23 mouse cellular contexts compared by ENCODE assay signal in the genomic region with DNA sequence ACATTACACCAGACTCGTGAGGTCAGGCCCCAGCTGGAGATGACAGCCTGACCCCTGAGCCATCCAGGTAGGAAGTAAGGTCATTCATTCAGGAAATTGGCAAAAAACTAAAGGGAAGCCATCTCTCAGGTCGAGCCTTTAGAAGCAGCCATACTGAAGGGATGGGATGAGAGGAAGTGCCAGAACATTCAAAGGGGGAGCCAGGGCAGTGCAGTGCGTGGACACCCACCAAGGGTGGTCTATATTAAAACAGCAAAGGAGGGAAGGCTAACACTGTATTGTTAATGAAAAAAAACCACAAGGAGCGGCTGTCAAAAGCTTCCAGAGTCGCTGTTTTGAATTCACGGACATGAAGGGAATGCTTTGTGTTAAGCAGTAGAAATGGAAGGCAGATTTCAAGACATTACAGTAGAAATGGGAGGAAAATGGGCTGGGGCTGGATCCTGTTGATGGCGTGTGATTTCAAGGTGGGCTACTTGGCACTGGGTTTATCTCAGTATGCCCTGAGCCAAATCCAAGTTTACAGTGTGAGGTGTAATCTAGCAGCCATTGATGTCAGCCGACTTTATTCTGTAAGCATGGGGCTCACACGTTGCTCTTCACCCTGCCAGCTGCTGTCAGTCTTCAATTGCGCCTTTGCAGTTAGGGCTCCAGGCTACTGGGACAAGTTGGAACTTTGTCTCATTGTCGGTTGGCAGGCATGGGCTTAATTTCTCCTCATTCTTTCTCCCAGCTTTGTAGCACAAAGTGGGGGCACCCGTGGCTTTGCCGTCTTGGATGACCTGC.
DNase-seq lines count a peak whose midpoint lies in the region; ATAC-seq and TF ChIP-seq lines count a peak whose summit lies in the region.
"Had no signal": no experiment of that assay in that cellular context is flagged by ENCODE, and none has a peak within 500 bp of the region (broad histone marks: within the 10 kb centered on the region; RNA-seq: fewer than 3 reads in every experiment).

No protein-coding gene starts in this region.

- WGBS in forebrain, embryonic 15.5 days, result 39% methylated on average over 13 of the region's 13 CpGs
- WGBS in forebrain, embryonic 10.5 days, result 76% methylated on average over 13 of the region's 13 CpGs
- WGBS in midbrain, embryonic 13.5 days, result 61% methylated on average over 13 of the region's 13 CpGs
- WGBS in midbrain, embryonic 11.5 days, result 70% methylated on average over 13 of the region's 13 CpGs
- 29% methylated on average over 13 of the region's 13 CpGs for WGBS in forebrain, postnatal 0 days

- peak; percentile 75 for ATAC-seq in forebrain, embryonic 15.5 days (replicated peaks)
- ATAC-seq in midbrain, embryonic 13.5 days, result 0 out of 2 replicates have a peak, but pooled peaks have one; percentile 30
- ATAC-seq in midbrain, embryonic 11.5 days (ENCODE audit: low FRiP score), result no peak
- ATAC-seq in forebrain, postnatal 0 days, result 0 out of 2 replicates have a peak, but pooled peaks have one; percentile 34
- no peak for ATAC-seq in megakaryocyte progenitor cell, adult 5-6 weeks (replicated peaks; ENCODE audit: poor library complexity)
- ATAC-seq: hindbrain, embryonic 16.5 days; intestine, embryonic 15.5 days; liver, embryonic 12.5 days; liver, postnatal 0 days had no signal

- no peaks in the 10 kb centered on the region for H3K36me3 ChIP-seq in forebrain, embryonic 15.5 days
- H3K36me3 ChIP-seq in forebrain, embryonic 10.5 days (replicated peaks), result no peaks in the 10 kb centered on the region
- no peaks in the 10 kb centered on the region for H3K36me3 ChIP-seq in midbrain, embryonic 13.5 days
- H3K36me3 ChIP-seq in midbrain, embryonic 11.5 days (ENCODE audit: control insufficient read depth, insufficient read depth, low read length), result no peaks in the 10 kb centered on the region
- H3K36me3 ChIP-seq in forebrain, postnatal 0 days (ENCODE audit: insufficient read depth), result no peaks in the 10 kb centered on the region
- H3K36me3 ChIP-seq: intestine, embryonic 15.5 days; liver, embryonic 12.5 days; neural tube, embryonic 13.5 days had no signal

- H3K27ac ChIP-seq in forebrain, embryonic 15.5 days (replicated peaks), result no peak overlapping the region
- H3K27ac ChIP-seq in forebrain, embryonic 10.5 days, result no peak overlapping the region
- no peak overlapping the region for H3K27ac ChIP-seq in midbrain, embryonic 13.5 days
- no peak overlapping the region for H3K27ac ChIP-seq in midbrain, embryonic 11.5 days (ENCODE audit: low read depth, low read length)
- no peak overlapping the region for H3K27ac ChIP-seq in forebrain, postnatal 0 days (ENCODE audit: low read depth, low read length)
- H3K27ac ChIP-seq: intestine, embryonic 15.5 days; liver, embryonic 12.5 days; neural tube, embryonic 13.5 days; stomach, postnatal 0 days had no signal

- H3K27me3 ChIP-seq in forebrain, embryonic 15.5 days, result no peaks in the 10 kb centered on the region
- H3K27me3 ChIP-seq in forebrain, embryonic 10.5 days (ENCODE audit: poor library complexity, severe bottlenecking), result no peaks in the 10 kb centered on the region
- no peaks in the 10 kb centered on the region for H3K27me3 ChIP-seq in midbrain, embryonic 13.5 days
- no peaks in the 10 kb centered on the region for H3K27me3 ChIP-seq in midbrain, embryonic 11.5 days (ENCODE audit: control insufficient read depth, insufficient read depth, low read length)
- H3K27me3 ChIP-seq in forebrain, postnatal 0 days (ENCODE audit: insufficient read depth, low read length), result no peaks in the 10 kb centered on the region
- H3K27me3 ChIP-seq: intestine, embryonic 15.5 days; liver, embryonic 12.5 days; neural tube, embryonic 13.5 days had no signal

- intact Hi-C loops in left cerebral cortex, postnatal 14 days (cut with DNase I), result no loop called here

- H3K4me2 ChIP-seq in forebrain, embryonic 15.5 days (replicated peaks), result no peak overlapping the region
- no peak overlapping the region for H3K4me2 ChIP-seq in midbrain, embryonic 13.5 days (replicated peaks)
- H3K4me2 ChIP-seq in midbrain, embryonic 11.5 days, result no peak overlapping the region
- H3K4me2 ChIP-seq in forebrain, postnatal 0 days (ENCODE audit: low read depth), result no peak overlapping the region
- H3K4me2 ChIP-seq: intestine, embryonic 15.5 days; liver, embryonic 12.5 days; neural tube, embryonic 13.5 days had no signal

- no peak overlapping the region for H3K4me3 ChIP-seq in forebrain, embryonic 15.5 days
- H3K4me3 ChIP-seq in forebrain, embryonic 10.5 days, result no peak overlapping the region
- no peak overlapping the region for H3K4me3 ChIP-seq in midbrain, embryonic 13.5 days (replicated peaks)
- no peak overlapping the region for H3K4me3 ChIP-seq in midbrain, embryonic 11.5 days (ENCODE audit: low read depth, low read length)
- H3K4me3 ChIP-seq in forebrain, postnatal 0 days (ENCODE audit: low read depth, low read length), result no peak overlapping the region
- H3K4me3 ChIP-seq: intestine, embryonic 15.5 days; liver, embryonic 12.5 days; neural tube, embryonic 13.5 days had no signal

- H3K9me3 ChIP-seq in forebrain, embryonic 15.5 days, result no peaks in the 10 kb centered on the region
- no peaks in the 10 kb centered on the region for H3K9me3 ChIP-seq in forebrain, embryonic 10.5 days
- no peaks in the 10 kb centered on the region for H3K9me3 ChIP-seq in midbrain, embryonic 13.5 days
- H3K9me3 ChIP-seq in midbrain, embryonic 11.5 days (ENCODE audit: control insufficient read depth, low read length), result no peaks in the 10 kb centered on the region
- no peaks in the 10 kb centered on the region for H3K9me3 ChIP-seq in forebrain, postnatal 0 days (ENCODE audit: low read length)
- H3K9me3 ChIP-seq: intestine, embryonic 15.5 days; liver, embryonic 12.5 days; neural tube, embryonic 13.5 days had no signal

- no peak for DNase-seq in forebrain, embryonic 10.5 days (ENCODE audit: extremely low spot score, low spot score)
- no peak for DNase-seq in midbrain, embryonic 11.5 days (ENCODE audit: low spot score, missing footprints)
- DNase-seq in forebrain, postnatal 0 days, result peak; percentile 22
- DNase-seq in left cerebral cortex, postnatal 14 days (ENCODE audit: low spot score in 2 of 2), result no peak
- DNase-seq: adrenal gland, postnatal 25 days; cerebellum, adult 2 months; cerebellum, postnatal 14 days; heart, postnatal 14 days; kidney, adult 2 months; kidney, postnatal 4 days; left cerebral cortex, postnatal 4 days; liver, postnatal 0 days; right cerebral cortex, postnatal 4 days; thymus, adult 2 months; thymus, postnatal 36 days had no signal

- H3K9ac ChIP-seq in forebrain, embryonic 15.5 days (replicated peaks), result no peak overlapping the region
- no peak overlapping the region for H3K9ac ChIP-seq in midbrain, embryonic 13.5 days (replicated peaks)
- H3K9ac ChIP-seq in midbrain, embryonic 11.5 days (ENCODE audit: low read length), result no peak overlapping the region
- no peak overlapping the region for H3K9ac ChIP-seq in forebrain, postnatal 0 days
- H3K9ac ChIP-seq: intestine, embryonic 15.5 days; liver, embryonic 12.5 days; liver, postnatal 0 days; neural tube, embryonic 13.5 days had no signal

- peaks cover 8% of the 10 kb centered on the region; the same call in 1 of the 2 replicates for H3K4me1 ChIP-seq in forebrain, embryonic 15.5 days
- H3K4me1 ChIP-seq in forebrain, embryonic 10.5 days, result no peaks in the 10 kb centered on the region; the same call in 1 of the 2 replicates
- peaks cover 7% of the 10 kb centered on the region; the same call in 1 of the 2 replicates for H3K4me1 ChIP-seq in midbrain, embryonic 13.5 days (replicated peaks)
- H3K4me1 ChIP-seq in midbrain, embryonic 11.5 days (ENCODE audit: control insufficient read depth, insufficient read depth, low read length), result no peaks in the 10 kb centered on the region
- H3K4me1 ChIP-seq in forebrain, postnatal 0 days (ENCODE audit: insufficient read depth), result no peaks in the 10 kb centered on the region
- H3K4me1 ChIP-seq: intestine, embryonic 15.5 days; liver, embryonic 12.5 days; neural tube, embryonic 13.5 days had no signal

- TF ChIP-seq CTCF in forebrain, postnatal 0 days (IDR thresholded peaks at IDR 0.05; ENCODE audit: low read depth), result no peak

Comparison
In these comparisons a context has a peak if more than half of its experiments do, and no peak if none do; other contexts are left out.
1. ATAC-seq: peak in forebrain, embryonic 15.5 days (single experiment), midbrain, embryonic 13.5 days (single experiment) and forebrain, postnatal 0 days (single experiment); none in midbrain, embryonic 11.5 days (single experiment) and megakaryocyte progenitor cell, adult 5-6 weeks (single experiment).